In the genomic region with DNA sequence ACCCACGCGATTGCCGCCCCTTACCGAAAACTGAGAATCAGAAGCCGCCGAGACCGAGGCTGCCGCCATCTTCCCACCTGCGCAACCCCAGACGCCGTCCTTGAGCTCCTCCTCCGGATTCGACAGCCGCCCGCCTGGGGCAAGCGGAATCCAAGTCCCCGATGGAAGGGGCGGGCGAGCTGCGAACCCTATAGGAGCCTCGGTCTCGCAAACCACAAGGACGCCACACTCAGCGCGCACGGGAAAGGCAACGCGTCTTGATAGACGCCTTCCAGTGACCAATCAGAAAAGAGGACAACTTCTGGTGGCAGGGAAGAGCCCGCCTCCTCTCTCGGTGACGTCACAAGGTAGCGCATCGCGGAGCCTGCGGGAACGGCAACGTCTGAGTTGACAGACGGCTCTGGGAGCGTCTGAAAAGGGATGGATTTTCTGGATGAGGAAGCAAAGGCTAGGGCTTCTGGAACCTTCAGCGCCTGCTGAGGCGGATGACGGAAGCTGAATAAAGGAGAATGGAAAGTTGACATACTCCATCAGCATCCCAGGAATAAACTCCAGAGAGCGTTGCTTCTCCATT, we compare ENCODE assay signal across 8 mouse cellular contexts. TPM values are rescaled to one million over a fixed set of nuclear protein-coding genes. Genes with fewer than 3 reads are reported as not detected.
DNase-seq lines count a peak whose midpoint lies in the region; ATAC-seq lines count a peak whose summit lies in the region.

TSS of gene Cep57 (minus strand) at position 276 of the 574 bp plus-strand sequence.

- H3K4me3 ChIP-seq in hindbrain, embryonic 15.5 days: peak within 1 kb of the TSS; percentile 81

- DNase-seq in T-cell, adult 2 months (ENCODE audit: low spot score): peak; percentile 97
- DNase-seq in cerebellum, postnatal 36 days: peak; percentile 91 to 95
- peak; percentile 95 to 98 for DNase-seq in frontal cortex, postnatal 36 days (ENCODE audit: low spot score in 2 of 2)
- DNase-seq in left cerebral cortex, adult 11 months (ENCODE audit: low spot score): peak; percentile 98
- peak; percentile 95 to 97 for DNase-seq in lung, postnatal 4 days
- DNase-seq in retina, postnatal 7 days (ENCODE audit: low read depth, low spot score): peak; percentile 97
- DNase-seq in urinary bladder, adult 2 months (ENCODE audit: low spot score): peak; percentile 82

- peak within 1 kb of the TSS; percentile 82 for H3K9ac ChIP-seq in hindbrain, embryonic 15.5 days

- peak within 1 kb of the TSS; percentile 97 for H3K27ac ChIP-seq in hindbrain, embryonic 15.5 days (replicated peaks)

- H3K4me2 ChIP-seq in hindbrain, embryonic 15.5 days: peak within 1 kb of the TSS; percentile 86

- no peaks in the 10 kb centered on the region for H3K9me3 ChIP-seq in hindbrain, embryonic 15.5 days

- peaks cover 15% of the 10 kb centered on the region for H3K36me3 ChIP-seq in hindbrain, embryonic 15.5 days

- under 1% methylated on average over 44 of the region's 44 CpGs for WGBS in hindbrain, embryonic 15.5 days

- no peaks in the 10 kb centered on the region for H3K27me3 ChIP-seq in hindbrain, embryonic 15.5 days

- peaks cover 32% of the 10 kb centered on the region for H3K4me1 ChIP-seq in hindbrain, embryonic 15.5 days (replicated peaks)

- ATAC-seq in hindbrain, embryonic 15.5 days (ENCODE audit: low FRiP score, low read depth): peak; percentile 95

RNA-seq across cellular contexts. Expression of gene Cep57, which starts in this region (rescaled TPM):
- 34.7 and 35.6 TPM in 2 replicates for polyA plus RNA-seq in hindbrain, embryonic 15.5 days (2015; fragmentation: Nextera tagmentation; extraction: Ambion mirVana)
- polyA plus RNA-seq in urinary bladder, adult 2 months (2012; rRNA removed): 23.8 TPM in 2 replicates

Comparison
In these comparisons a context has a peak if more than half of its experiments do, and no peak if none do; other contexts are left out.
1. Peak in every context shown above with its lines: DNase-seq, ATAC-seq, H3K4me3 ChIP-seq and H3K27ac ChIP-seq.